Mouse (Mus musculus): ENCODE measurements around the gene Jazf1. TPM values are rescaled to one million over a fixed set of nuclear protein-coding genes. Genes with fewer than 3 reads are reported as not detected.
A peak's percentile ranks its signal among the peaks of the same experiment; 100 is the strongest.

Jazf1 gene
- 6.0 and 6.2 TPM in 2 replicates for polyA plus RNA-seq (2015; fragmentation: Nextera tagmentation; extraction: Ambion mirVana)

- H3K4me2 ChIP-seq (replicated peaks): peak within 1 kb of the TSS; percentile 88
- H3K27me3 ChIP-seq (replicated peaks): no peaks in the 10 kb centered on the region
- WGBS: under 1% methylated on average over 47 of the region's 133 CpGs
- ATAC-seq: peak; percentile 81
- H3K4me3 ChIP-seq (replicated peaks): peak within 1 kb of the TSS; percentile 73
- H3K9ac ChIP-seq: peak within 1 kb of the TSS; percentile 67
- no peak within 1 kb of the TSS for H3K27ac ChIP-seq
- H3K4me1 ChIP-seq (replicated peaks): no peaks in the 10 kb centered on the region
- no peaks in the 10 kb centered on the region for H3K9me3 ChIP-seq
- H3K36me3 ChIP-seq: no peaks in the 10 kb centered on the region
Observed at GRCm38 (mm10) chr6:53067989-53068874, at the start of gene Jazf1. Jazf1 (minus strand) TSS chr6:53068631.

GRCm38 (mm10) chr6:53117855-53118254 is 49.4 kb upstream of the Jazf1 start:
- Histone ChIP-seq H3K36me3 (no peaks in the 10 kb centered on the region), H3K4me1 (replicated peaks) (no peaks in the 10 kb centered on the region), H3K9me3 (no peaks in the 10 kb centered on the region), H3K9ac (no peak overlapping the region), H3K4me3 (replicated peaks) (no peak overlapping the region), H3K27ac (no peak overlapping the region), H3K27me3 (replicated peaks) (no peaks in the 10 kb centered on the region), H3K4me2 (replicated peaks) (no peak overlapping the region)
- no peak for ATAC-seq
- WGBS: 47% methylated on average over 1 of the region's 1 CpGs

- no peak for ATAC-seq
- WGBS: 32% methylated on average over 4 of the region's 4 CpGs
- no peak overlapping the region for H3K4me3 ChIP-seq (replicated peaks)
Observed at GRCm38 (mm10) chr6:53086879-53087278, 18.4 kb upstream of the Jazf1 start.

GRCm38 (mm10) chr6:53081241-53081640 is 12.8 kb upstream of the Jazf1 start:
- no peak overlapping the region for H3K4me3 ChIP-seq (replicated peaks)
- H3K4me1 ChIP-seq (replicated peaks): no peaks in the 10 kb centered on the region
- H3K4me2 ChIP-seq (replicated peaks): no peak overlapping the region
- no peak for ATAC-seq
- no peaks in the 10 kb centered on the region for H3K36me3 ChIP-seq
- H3K9ac ChIP-seq: no peak overlapping the region
- H3K27ac ChIP-seq: no peak overlapping the region
- 63% methylated on average over 4 of the region's 4 CpGs for WGBS
- no peaks in the 10 kb centered on the region for H3K9me3 ChIP-seq
- H3K27me3 ChIP-seq (replicated peaks): no peaks in the 10 kb centered on the region

More at GRCm38 (mm10) chr6:53086879-53087278, 18.4 kb upstream of the Jazf1 start:
- Histone ChIP-seq H3K4me1 (replicated peaks) (no peaks in the 10 kb centered on the region), H3K9me3 (no peaks in the 10 kb centered on the region), H3K36me3 (no peaks in the 10 kb centered on the region), H3K27me3 (replicated peaks) (no peaks in the 10 kb centered on the region), H3K9ac (no peak overlapping the region), H3K27ac (no peak overlapping the region), H3K4me2 (replicated peaks) (no peak overlapping the region)

GRCm38 (mm10) chr6:53078671-53079070 is 10.2 kb upstream of the Jazf1 start:
- H3K9ac ChIP-seq: no peak overlapping the region
- H3K27me3 ChIP-seq (replicated peaks): no peaks in the 10 kb centered on the region
- WGBS: 35% methylated on average over 2 of the region's 2 CpGs
- H3K27ac ChIP-seq: no peak overlapping the region
- no peaks in the 10 kb centered on the region for H3K4me1 ChIP-seq (replicated peaks)
- ATAC-seq: no peak
- no peaks in the 10 kb centered on the region for H3K9me3 ChIP-seq
- H3K36me3 ChIP-seq: no peaks in the 10 kb centered on the region
- no peak overlapping the region for H3K4me3 ChIP-seq (replicated peaks)
- H3K4me2 ChIP-seq (replicated peaks): no peak overlapping the region

- WGBS: 81% methylated on average over 6 of the region's 6 CpGs
- no peak overlapping the region for H3K27ac ChIP-seq
- no peak overlapping the region for H3K4me2 ChIP-seq (replicated peaks)
- no peak overlapping the region for H3K4me3 ChIP-seq (replicated peaks)
- no peak overlapping the region for H3K9ac ChIP-seq
- no peak for ATAC-seq
- H3K4me1 ChIP-seq (replicated peaks): no peaks in the 10 kb centered on the region
- H3K36me3 ChIP-seq: no peaks in the 10 kb centered on the region
- H3K9me3 ChIP-seq: no peaks in the 10 kb centered on the region
- no peaks in the 10 kb centered on the region for H3K27me3 ChIP-seq (replicated peaks)
Observed at GRCm38 (mm10) chr6:53071732-53072131, 3.3 kb upstream of the Jazf1 start.

GRCm38 (mm10) chr6:53069976-53070575 is 1.6 kb upstream of the Jazf1 start:
- H3K9me3 ChIP-seq: no peaks in the 10 kb centered on the region
- H3K27ac ChIP-seq: no peak overlapping the region
- WGBS: 52% methylated on average over 5 of the region's 5 CpGs
- no peak for ATAC-seq
- no peak overlapping the region for H3K4me3 ChIP-seq (replicated peaks)
- no peaks in the 10 kb centered on the region for H3K36me3 ChIP-seq
- no peak overlapping the region for H3K4me2 ChIP-seq (replicated peaks)
- no peak overlapping the region for H3K9ac ChIP-seq
- no peaks in the 10 kb centered on the region for H3K4me1 ChIP-seq (replicated peaks)
- no peaks in the 10 kb centered on the region for H3K27me3 ChIP-seq (replicated peaks)

- no peaks in the 10 kb centered on the region for H3K36me3 ChIP-seq
- WGBS: 9% methylated on average over 6 of the region's 6 CpGs
Observed at GRCm38 (mm10) chr6:53068875-53069178, 396 bp upstream of the Jazf1 start.

GRCm38 (mm10) chr6:53067446-53067988 is 914 bp downstream of the Jazf1 start:
- H3K4me2 ChIP-seq (replicated peaks): peak overlapping the region; percentile 88
- no peaks in the 10 kb centered on the region for H3K27me3 ChIP-seq (replicated peaks)
- H3K36me3 ChIP-seq: no peaks in the 10 kb centered on the region
- no peaks in the 10 kb centered on the region for H3K4me1 ChIP-seq (replicated peaks)
- peak; percentile 60; the same call in 1 of the 2 replicates for ATAC-seq
- H3K9me3 ChIP-seq: no peaks in the 10 kb centered on the region
- 9% methylated on average over 27 of the region's 41 CpGs for WGBS
- H3K4me3 ChIP-seq (replicated peaks): peak overlapping the region; percentile 73
- no peak overlapping the region for H3K27ac ChIP-seq
- H3K9ac ChIP-seq: peak overlapping the region; percentile 67

More at GRCm38 (mm10) chr6:53068875-53069178, 396 bp upstream of the Jazf1 start:
- H3K27ac ChIP-seq: no peak overlapping the region
- no peaks in the 10 kb centered on the region for H3K9me3 ChIP-seq
- H3K4me1 ChIP-seq (replicated peaks): no peaks in the 10 kb centered on the region
- no peak for ATAC-seq
- peak overlapping the region; percentile 88 for H3K4me2 ChIP-seq (replicated peaks)
- H3K9ac ChIP-seq: peak overlapping the region; percentile 67
- no peaks in the 10 kb centered on the region for H3K27me3 ChIP-seq (replicated peaks)
- peak overlapping the region; percentile 73 for H3K4me3 ChIP-seq (replicated peaks)

GRCm38 (mm10) chr6:53066978-53067377 is 1.5 kb downstream of the Jazf1 start:
- Histone ChIP-seq H3K4me2 (replicated peaks) (peak overlapping the region; percentile 88; the same call in 1 of the 2 replicates), H3K4me3 (replicated peaks) (peak overlapping the region; percentile 73; the same call in 1 of the 2 replicates), H3K9ac (no peak overlapping the region), H3K36me3 (no peaks in the 10 kb centered on the region), H3K27ac (no peak overlapping the region), H3K27me3 (replicated peaks) (no peaks in the 10 kb centered on the region), H3K4me1 (replicated peaks) (no peaks in the 10 kb centered on the region), H3K9me3 (no peaks in the 10 kb centered on the region)
- 80% methylated on average over 3 of the region's 3 CpGs for WGBS
- ATAC-seq: no peak

GRCm38 (mm10) chr6:53064070-53064469 is 4.4 kb downstream of the Jazf1 start:
- ATAC-seq: no peak
- H3K27me3 ChIP-seq (replicated peaks): no peaks in the 10 kb centered on the region
- 81% methylated on average over 4 of the region's 4 CpGs for WGBS
- H3K9ac ChIP-seq: no peak overlapping the region
- no peaks in the 10 kb centered on the region for H3K4me1 ChIP-seq (replicated peaks)
- H3K4me2 ChIP-seq (replicated peaks): no peak overlapping the region
- no peak overlapping the region for H3K4me3 ChIP-seq (replicated peaks)
- H3K36me3 ChIP-seq: no peaks in the 10 kb centered on the region
- H3K27ac ChIP-seq: no peak overlapping the region
- no peaks in the 10 kb centered on the region for H3K9me3 ChIP-seq

GRCm38 (mm10) chr6:53054909-53055308 is 13.5 kb downstream of the Jazf1 start:
- Histone ChIP-seq H3K4me2 (replicated peaks) (no peak overlapping the region), H3K4me1 (replicated peaks) (no peaks in the 10 kb centered on the region), H3K4me3 (replicated peaks) (no peak overlapping the region), H3K27ac (no peak overlapping the region), H3K27me3 (replicated peaks) (no peaks in the 10 kb centered on the region), H3K9ac (no peak overlapping the region), H3K36me3 (no peaks in the 10 kb centered on the region), H3K9me3 (no peaks in the 10 kb centered on the region)
- ATAC-seq: no peak
- 44% methylated on average over 2 of the region's 2 CpGs for WGBS
